In the genomic region with DNA sequence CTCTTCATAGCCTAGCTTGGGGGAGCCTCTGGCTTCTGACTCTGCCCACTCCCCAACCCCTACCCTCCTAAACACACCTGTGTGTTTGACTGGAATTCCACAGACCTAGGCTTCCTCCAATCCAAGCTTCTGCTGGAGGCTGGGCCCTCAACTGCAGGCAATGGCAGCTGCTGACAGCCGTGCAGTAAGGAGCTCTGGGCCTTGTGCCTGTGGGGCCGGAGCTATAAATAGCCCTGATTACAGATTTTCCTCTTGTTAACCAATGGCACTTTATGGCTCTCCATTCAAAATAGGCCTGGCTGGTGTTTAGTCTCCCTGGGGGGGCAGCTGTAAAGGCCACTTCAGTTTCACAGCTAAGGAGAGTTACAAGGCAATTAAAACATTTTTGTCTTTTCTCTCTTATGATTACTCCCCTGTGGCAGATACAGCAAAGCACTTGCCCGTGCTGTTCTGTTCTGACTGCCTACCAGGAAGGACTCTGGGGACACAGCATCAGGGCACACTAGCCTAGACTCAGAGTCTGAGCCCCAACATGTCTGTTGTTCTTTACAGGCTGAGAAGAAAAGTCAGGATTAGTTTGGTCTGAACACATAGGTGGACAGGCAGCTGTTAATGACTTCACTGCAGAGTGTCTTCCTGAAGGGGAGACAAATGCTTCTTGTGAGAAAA, we compare ENCODE assay signal across 7 mouse cellular contexts. TPM values are rescaled to one million over a fixed set of nuclear protein-coding genes. Genes with fewer than 3 reads are reported as not detected.
DNase-seq lines count a peak whose midpoint lies in the region; ATAC-seq lines count a peak whose summit lies in the region.

No protein-coding gene starts in this region.

- H3K27ac ChIP-seq in heart, embryonic 10.5 days, result peak overlapping the region; percentile 88
- 0 out of 2 replicates have a peak overlapping the region, but pooled peaks have one; percentile 9 for H3K27ac ChIP-seq in limb, embryonic 12.5 days
- H3K27ac ChIP-seq in stomach, embryonic 16.5 days (ENCODE audit: low read length), result peak overlapping the region; percentile 21

- H3K9ac ChIP-seq in limb, embryonic 12.5 days (replicated peaks), result no peak overlapping the region
- no peak overlapping the region for H3K9ac ChIP-seq in stomach, embryonic 16.5 days (ENCODE audit: low read length)

- no peaks in the 10 kb centered on the region for H3K27me3 ChIP-seq in heart, embryonic 10.5 days (ENCODE audit: insufficient read depth, poor library complexity, severe bottlenecking)
- H3K27me3 ChIP-seq in limb, embryonic 12.5 days, result peaks cover 29% of the 10 kb centered on the region
- no peaks in the 10 kb centered on the region for H3K27me3 ChIP-seq in stomach, embryonic 16.5 days (ENCODE audit: control insufficient read depth, insufficient read depth, low read length)

- no peaks in the 10 kb centered on the region for H3K36me3 ChIP-seq in heart, embryonic 10.5 days
- H3K36me3 ChIP-seq in limb, embryonic 12.5 days, result no peaks in the 10 kb centered on the region
- H3K36me3 ChIP-seq in stomach, embryonic 16.5 days (ENCODE audit: control insufficient read depth, insufficient read depth, low read length), result no peaks in the 10 kb centered on the region

- peaks cover 43% of the 10 kb centered on the region for H3K4me1 ChIP-seq in heart, embryonic 10.5 days
- H3K4me1 ChIP-seq in limb, embryonic 12.5 days (replicated peaks), result peaks cover 29% of the 10 kb centered on the region
- peaks cover 3% of the 10 kb centered on the region; the same call in 1 of the 2 replicates for H3K4me1 ChIP-seq in stomach, embryonic 16.5 days (ENCODE audit: control insufficient read depth, insufficient read depth, low read length)

- ATAC-seq in limb, embryonic 12.5 days (ENCODE audit: insufficient number of reproducible peaks, insufficient read depth, low FRiP score, low TSS enrichment, low read depth), result peak; percentile 87
- ATAC-seq in stomach, embryonic 16.5 days (ENCODE audit: insufficient read depth, low FRiP score), result peak; percentile 76

- no peaks in the 10 kb centered on the region for H3K9me3 ChIP-seq in heart, embryonic 10.5 days
- no peaks in the 10 kb centered on the region for H3K9me3 ChIP-seq in limb, embryonic 12.5 days
- no peaks in the 10 kb centered on the region for H3K9me3 ChIP-seq in stomach, embryonic 16.5 days (replicated peaks; ENCODE audit: control insufficient read depth, low read length)

- peak; percentile 20 for DNase-seq in 3T3-L1 (ENCODE audit: low read depth, low spot score)
- peak; percentile 63 for DNase-seq in adipocyte (ENCODE audit: low spot score)
- peak; percentile 89 for DNase-seq in heart, embryonic 10.5 days (ENCODE audit: low spot score)
- no peak for DNase-seq in liver
- no peak for DNase-seq in adrenal gland, postnatal 36 days

- H3K4me3 ChIP-seq in heart, embryonic 10.5 days, result peak overlapping the region; percentile 25; the same call in 1 of the 2 replicates
- no peak overlapping the region for H3K4me3 ChIP-seq in limb, embryonic 12.5 days (replicated peaks)
- no peak overlapping the region for H3K4me3 ChIP-seq in stomach, embryonic 16.5 days (replicated peaks; ENCODE audit: low read length)

- H3K4me2 ChIP-seq in limb, embryonic 12.5 days, result no peak overlapping the region
- H3K4me2 ChIP-seq in stomach, embryonic 16.5 days (ENCODE audit: low read depth, low read length), result no peak overlapping the region

- 13% methylated on average over 3 of the region's 3 CpGs for whole genome bisulfite sequencing in heart, embryonic 10.5 days
- WGBS in limb, embryonic 12.5 days, result 4% methylated on average over 3 of the region's 3 CpGs
- WGBS in stomach, embryonic 16.5 days, result 16% methylated on average over 3 of the region's 3 CpGs

RNA-seq across cellular contexts. Expression of a gene that starts 43.5 kb away (rescaled TPM):
- polyA plus RNA-seq in heart, embryonic 10.5 days (2016; fragmentation: Nextera tagmentation; extraction: Ambion mirVana), result 7.6 and 11.1 TPM in 2 replicates
- 0.91 and 0.95 TPM in 2 replicates for polyA plus RNA-seq in limb, embryonic 12.5 days (2016; fragmentation: Nextera tagmentation; extraction: Ambion mirVana)
- polyA plus RNA-seq in stomach, embryonic 16.5 days (2015; fragmentation: Nextera tagmentation; extraction: Ambion mirVana), result 0.25 and 0.31 TPM in 2 replicates
- total RNA-seq in adrenal gland, postnatal 36 days (2021), result under 1 TPM; 0.17 to 0.33 TPM

Comparison
In these comparisons a context has a peak if more than half of its experiments do, and no peak if none do; other contexts are left out.
1. DNase-seq: peak in 3T3-L1 (single experiment), adipocyte (single experiment) and heart, embryonic 10.5 days (single experiment); none in liver (single experiment) and adrenal gland, postnatal 36 days (0 of 2).
2. H3K27ac ChIP-seq: peak in every context shown above with its lines; median percentile 88 in heart, embryonic 10.5 days; 21 in stomach, embryonic 16.5 days; 9 in limb, embryonic 12.5 days.